Mouse (Mus musculus): ENCODE measurements around the gene 4930562C15Rik.

- no peak for TF ChIP-seq CTCF (IDR thresholded peaks at IDR 0.05; ENCODE audit: control insufficient read depth, insufficient read depth, insufficient read length)
- no peak for TF ChIP-seq MAX (IDR thresholded peaks at IDR 0.05)
- no peak for TF ChIP-seq MYOG (IDR thresholded peaks at IDR 0.05; ENCODE audit: control insufficient read depth, extremely low read depth, insufficient read length)
- TF ChIP-seq USF1 (IDR thresholded peaks at IDR 0.05; ENCODE audit: low read depth): no peak
- no peak for TF ChIP-seq MYOD1 (IDR thresholded peaks at IDR 0.05; ENCODE audit: control insufficient read depth, insufficient read length, low read depth)
- TF ChIP-seq CEBPB (IDR thresholded peaks at IDR 0.05; ENCODE audit: low read depth): no peak
- no peak for TF ChIP-seq FOSL1 (IDR thresholded peaks at IDR 0.05; ENCODE audit: insufficient read depth, low read length, poor library complexity, severe bottlenecking)
Observed at GRCm38 (mm10) chr16:4789311-4789768, 45.9 kb upstream of the 4930562C15Rik start.

Data from C2C12 (cell line).